Mouse (Mus musculus) neural tube, embryonic 11.5 days (tissue): ENCODE results near the gene Icam4. TPM values are rescaled to one million over a fixed set of nuclear protein-coding genes. Genes with fewer than 3 reads are reported as not detected.
"Not testable (repeated sequence)": the region's sequence is repeated elsewhere in the genome, so short reads cannot be mapped to it uniquely, and the experiment has no call there.

Experiments used
- ATAC-seq: fragments of 200-750 bp; cut with Nextera tagmentation; 2 replicates; pipeline ENCODE4 v1.8.0; 2017; ENCODE audit warnings: moderate number of reproducible peaks, mild to moderate bottlenecking, moderate TSS enrichment, moderate library complexity; ENCODE audit not compliant: insufficient read depth, low FRiP score, low TSS enrichment
- DNase-seq: peaks from one replicate; pipeline ENCODE4 v3.0.0-alpha.2; 2015; ENCODE audit warnings: low spot score
- H3K27ac ChIP-seq: fragments of 300-500 bp; sonication (generic); 2 replicates; pipeline ENCODE4 v1.5.1; 2014; ENCODE audit warnings: low read depth, mild to moderate bottlenecking, low read length
- H3K27me3 ChIP-seq: fragments of 300-500 bp; sonication (generic); 2 replicates; pipeline ENCODE4 v1.6.1; 2014; ENCODE audit warnings: mild to moderate bottlenecking, low read length, mixed read lengths; ENCODE audit not compliant: control insufficient read depth, insufficient read depth
- H3K36me3 ChIP-seq: fragments of 300-500 bp; sonication (generic); 2 replicates; pipeline ENCODE4 v1.6.1; 2014; ENCODE audit warnings: mild to moderate bottlenecking, low read length, moderate library complexity, mixed read lengths; ENCODE audit not compliant: control insufficient read depth, insufficient read depth
- H3K4me1 ChIP-seq: fragments of 300-500 bp; sonication (generic); 2 replicates; pipeline ENCODE4 v1.6.1; 2014; ENCODE audit warnings: low read length, mixed read lengths; ENCODE audit not compliant: control insufficient read depth, insufficient read depth
- H3K4me2 ChIP-seq: fragments of 300-500 bp; sonication (generic); 2 replicates; pipeline ENCODE4 v1.6.1; 2014; ENCODE audit warnings: low read depth, mild to moderate bottlenecking, moderate library complexity
- H3K4me3 ChIP-seq: fragments of 300-500 bp; sonication (generic); 2 replicates; pipeline ENCODE4 v1.5.1; 2014; ENCODE audit warnings: low read depth, low read length
- H3K9ac ChIP-seq: fragments of 300-500 bp; sonication (generic); 2 replicates; pipeline ENCODE4 v1.6.1; 2014; ENCODE audit warnings: mild to moderate bottlenecking, low read length
- H3K9me3 ChIP-seq: fragments of 300-500 bp; sonication (generic); 2 replicates; pipeline ENCODE4 v1.6.1; 2016; ENCODE audit warnings: low read length; ENCODE audit not compliant: control insufficient read depth
- WGBS: fragments of 180-500 bp; shearing (Covaris S2); extraction: QIAGEN DNeasy Blood & Tissue Kit; methylation state at CpG from one replicate; pipeline ENCODE4 v1.1.7; 2014; 5-methylcytosine and 5-hydroxymethylcytosine counted together
- polyA plus RNA-seq: library from polyadenylated mRNA; unstranded; fragments of >200 nt; fragmentation: Nextera tagmentation; extraction: Ambion mirVana; gene quantifications from 2 replicates; pipeline ENCODE4 v1.2.1, GENCODE M21; 2014

Icam4 gene
- polyA plus RNA-seq, 1 experiment from 2014 or later, result 5.8 TPM

DNA sequence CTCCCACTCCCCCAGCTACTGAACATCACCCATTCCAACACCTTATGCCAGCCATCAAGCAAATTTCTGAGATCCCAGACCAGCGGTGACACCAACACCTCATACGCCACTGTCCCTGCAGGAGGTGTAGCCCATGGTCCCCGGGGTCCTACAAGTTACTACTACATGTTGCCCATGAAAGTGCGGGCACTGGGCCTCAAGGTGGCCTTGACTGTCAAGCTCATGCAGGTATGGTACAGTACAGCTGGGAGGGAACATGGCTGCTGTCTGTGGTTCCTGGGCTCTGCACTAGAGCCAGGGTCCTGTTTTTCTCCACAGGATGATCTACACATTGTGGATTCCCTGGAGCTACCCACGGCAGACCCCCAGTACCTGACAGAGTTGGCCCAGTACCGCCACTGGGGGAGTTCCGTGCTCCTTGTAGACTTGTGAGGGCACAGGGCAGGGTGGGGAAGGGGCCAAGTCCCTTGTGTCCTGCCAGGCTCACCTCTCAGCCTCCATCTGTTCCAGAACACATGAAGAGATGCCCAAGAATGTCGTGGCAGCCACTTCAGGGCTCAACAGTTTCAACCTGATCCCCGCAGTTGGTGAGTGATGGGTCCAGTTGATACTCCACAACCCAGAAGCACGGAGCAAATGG lies 21.7 kb upstream of the Icam4 start:
- Histone ChIP-seq H3K4me2 (no peak overlapping the region), H3K4me3 (no peak overlapping the region), H3K27ac (no peak overlapping the region), H3K9me3 (no peaks in the 10 kb centered on the region), H3K36me3 (peaks cover 9% of the 10 kb centered on the region), H3K4me1 (no peaks in the 10 kb centered on the region), H3K9ac (no peak overlapping the region), H3K27me3 (no peaks in the 10 kb centered on the region)
- DNase-seq (peak; percentile 5), ATAC-seq (no peak)
- WGBS, result 90% methylated on average over 10 of the region's 10 CpGs

DNA sequence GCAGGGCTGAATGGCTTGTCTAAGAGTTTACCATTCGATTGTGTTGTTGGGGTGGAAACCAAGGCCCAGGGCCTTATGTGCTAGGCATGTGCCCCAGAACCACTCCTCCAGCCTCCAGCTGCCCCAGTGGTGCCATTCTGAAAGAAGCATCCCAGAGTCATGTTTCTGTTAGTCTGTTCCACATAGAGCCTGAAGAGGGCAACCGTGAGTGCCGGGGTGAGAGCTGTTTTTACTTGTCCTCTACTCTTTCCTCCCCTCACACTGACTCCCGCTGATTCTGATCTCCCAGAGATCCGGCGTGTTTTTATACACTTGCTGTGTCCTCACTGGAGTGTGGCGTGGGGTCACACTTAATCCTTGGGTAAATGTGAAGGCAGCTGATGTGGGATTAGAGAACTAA lies 21.2 kb upstream of the Icam4 start:
- no peaks in the 10 kb centered on the region for H3K9me3 ChIP-seq
- DNase-seq (peak; percentile 8), ATAC-seq (no peak)
- H3K9ac ChIP-seq, result no peak overlapping the region
- no peaks in the 10 kb centered on the region for H3K27me3 ChIP-seq
- peaks cover 9% of the 10 kb centered on the region for H3K36me3 ChIP-seq
- no peak overlapping the region for H3K4me3 ChIP-seq
- no peaks in the 10 kb centered on the region for H3K4me1 ChIP-seq
- no peak overlapping the region for H3K4me2 ChIP-seq
- 89% methylated on average over 7 of the region's 7 CpGs for WGBS
- no peak overlapping the region for H3K27ac ChIP-seq

GRCm38 (mm10) chr9:21010362-21010761 lies 18.8 kb upstream of the Icam4 start:
- peaks cover 2% of the 10 kb centered on the region; the same call in 1 of the 2 replicates for H3K4me1 ChIP-seq
- peaks cover 9% of the 10 kb centered on the region for H3K36me3 ChIP-seq
- H3K9me3 ChIP-seq, result no peaks in the 10 kb centered on the region
- H3K9ac ChIP-seq, result no peak overlapping the region
- DNase-seq (peak; percentile 6), ATAC-seq (no peak)
- peaks cover 14% of the 10 kb centered on the region for H3K27me3 ChIP-seq
- H3K27ac ChIP-seq, result no peak overlapping the region
- no peak overlapping the region for H3K4me3 ChIP-seq
- no peak overlapping the region for H3K4me2 ChIP-seq
- 74% methylated on average over 2 of the region's 2 CpGs for WGBS

DNA sequence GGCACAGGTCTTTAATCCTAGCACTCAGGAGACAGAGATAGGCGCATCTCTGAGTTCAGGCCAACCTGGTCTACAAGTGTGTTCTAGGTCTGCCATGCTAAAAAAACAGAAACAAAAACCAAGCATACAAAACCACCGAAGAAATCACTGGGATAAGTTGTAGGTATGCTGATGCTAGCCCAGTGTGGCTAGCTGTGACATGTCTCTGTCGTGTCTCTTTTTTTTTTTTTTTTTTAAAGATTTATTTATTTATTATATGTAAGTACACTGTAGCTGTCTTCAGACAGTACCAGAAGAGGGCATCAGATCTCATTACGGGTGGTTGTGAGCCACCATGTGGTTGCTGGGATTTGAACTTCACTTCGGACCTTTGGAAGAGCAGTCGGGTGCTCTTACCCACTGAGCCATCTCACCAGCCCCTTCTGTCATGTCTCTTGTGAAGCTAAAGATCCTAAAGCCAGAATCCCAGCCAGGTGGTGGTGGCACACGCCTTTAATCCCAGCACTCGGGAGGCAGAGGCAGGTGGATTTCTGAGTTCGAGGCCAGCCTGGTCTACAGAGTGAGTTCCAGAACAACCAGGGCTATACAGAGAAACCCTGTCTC lies 18.1 kb upstream of the Icam4 start:
- not testable (repeated sequence) for H3K9me3 ChIP-seq, H3K4me2 ChIP-seq, H3K9ac ChIP-seq, H3K27ac ChIP-seq, ATAC-seq, H3K4me3 ChIP-seq, H3K4me1 ChIP-seq, H3K36me3 ChIP-seq
- 76% methylated on average over 9 of the region's 9 CpGs for WGBS
- peaks cover 21% of the 10 kb centered on the region for H3K27me3 ChIP-seq
- DNase-seq, result peak; percentile 5

DNA sequence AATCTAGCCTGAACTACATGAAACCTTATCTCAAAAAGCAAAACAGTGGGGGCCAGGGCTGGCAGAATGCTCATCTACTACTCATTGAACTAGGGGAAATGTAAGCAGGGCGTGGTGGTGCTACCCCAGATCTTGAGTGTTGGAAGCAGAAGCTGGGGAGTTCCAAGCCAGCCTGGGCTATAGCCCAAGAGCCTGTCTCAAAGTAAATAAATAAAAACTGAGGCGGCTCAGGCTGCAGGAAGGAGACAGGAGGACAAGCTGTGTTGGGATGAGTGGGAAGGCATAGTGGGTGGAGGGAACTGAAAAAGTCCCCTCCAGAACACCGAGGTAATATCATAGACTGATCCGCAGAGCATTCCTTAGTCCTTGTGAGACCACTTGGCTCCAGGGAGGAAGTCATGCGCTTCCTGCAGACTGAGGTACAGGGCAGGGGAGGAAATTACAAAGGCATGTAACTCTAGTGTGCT lies 17.3 kb upstream of the Icam4 start:
- WGBS, result 59% methylated on average over 5 of the region's 5 CpGs
- Histone ChIP-seq H3K4me2 (no peak overlapping the region), H3K9me3 (no peaks in the 10 kb centered on the region), H3K27ac (no peak overlapping the region), H3K27me3 (peaks cover 29% of the 10 kb centered on the region), H3K9ac (no peak overlapping the region), H3K36me3 (peaks cover 6% of the 10 kb centered on the region), H3K4me3 (no peak overlapping the region), H3K4me1 (peaks cover 6% of the 10 kb centered on the region; the same call in 1 of the 2 replicates)
- DNase-seq (peak; percentile 9), ATAC-seq (no peak)

GRCm38 (mm10) chr9:21012368-21012767 lies 16.8 kb upstream of the Icam4 start:
- Histone ChIP-seq H3K4me3 (no peak overlapping the region), H3K4me1 (peaks cover 6% of the 10 kb centered on the region; the same call in 1 of the 2 replicates), H3K36me3 (peaks cover 5% of the 10 kb centered on the region), H3K9me3 (no peaks in the 10 kb centered on the region), H3K4me2 (no peak overlapping the region), H3K9ac (no peak overlapping the region), H3K27me3 (peaks cover 34% of the 10 kb centered on the region), H3K27ac (no peak overlapping the region)
- ATAC-seq (no peak), DNase-seq (no peak)
- 52% methylated on average over 1 of the region's 1 CpGs for WGBS

DNA sequence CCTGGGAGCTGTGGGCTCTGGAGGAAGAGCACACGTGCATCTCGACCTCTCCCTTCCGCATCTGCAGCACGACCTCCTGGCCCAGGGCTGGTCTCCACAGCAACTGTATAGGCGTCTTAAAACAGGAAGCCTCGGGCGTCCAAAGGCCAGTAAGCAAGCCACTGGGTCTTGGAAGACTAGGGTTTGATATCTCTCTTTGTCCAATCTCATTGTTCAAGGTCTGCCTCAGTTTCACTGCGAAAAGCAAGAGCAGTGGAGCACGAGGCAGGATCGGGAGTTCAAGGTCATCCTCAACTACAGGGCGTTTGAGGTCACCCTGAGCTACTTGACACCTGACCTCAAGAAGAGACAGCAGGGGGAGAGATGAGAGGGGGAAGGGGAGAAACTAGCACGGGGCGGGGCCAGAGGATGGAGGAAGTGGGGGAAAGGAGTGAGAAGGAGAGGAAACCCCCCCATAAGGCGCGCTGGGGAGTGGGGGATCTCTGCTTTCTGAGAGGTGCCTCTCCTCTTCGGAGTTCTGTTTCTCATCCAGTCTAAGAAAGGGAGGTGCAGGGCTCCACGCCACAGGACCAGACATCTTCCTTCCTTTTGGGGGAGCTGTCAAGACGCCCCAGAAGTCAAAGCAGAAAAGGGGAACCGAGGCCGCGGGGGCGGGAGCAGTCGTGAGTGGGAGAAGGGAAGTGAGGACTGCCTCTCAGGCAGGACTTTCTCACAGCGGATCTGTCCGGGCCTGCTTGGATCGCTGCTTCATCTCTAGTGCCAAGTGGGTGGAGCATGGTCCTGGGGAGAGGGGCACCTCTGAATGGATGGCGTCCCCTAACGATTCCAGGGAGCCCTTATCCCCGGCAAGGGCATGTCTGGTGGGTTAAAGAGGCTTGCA lies 14.2 kb upstream of the Icam4 start:
- Histone ChIP-seq H3K9me3 (no peaks in the 10 kb centered on the region), H3K27ac (no peak overlapping the region), H3K9ac (no peak overlapping the region), H3K4me2 (peak overlapping the region; percentile 35; the same call in 1 of the 2 replicates), H3K4me1 (peaks cover 6% of the 10 kb centered on the region; the same call in 1 of the 2 replicates), H3K4me3 (peak overlapping the region; percentile 20; the same call in 1 of the 2 replicates), H3K27me3 (peaks cover 43% of the 10 kb centered on the region), H3K36me3 (no peaks in the 10 kb centered on the region)
- WGBS, result 2% methylated on average over 29 of the region's 29 CpGs
- ATAC-seq (no peak), DNase-seq (no peak)

DNA sequence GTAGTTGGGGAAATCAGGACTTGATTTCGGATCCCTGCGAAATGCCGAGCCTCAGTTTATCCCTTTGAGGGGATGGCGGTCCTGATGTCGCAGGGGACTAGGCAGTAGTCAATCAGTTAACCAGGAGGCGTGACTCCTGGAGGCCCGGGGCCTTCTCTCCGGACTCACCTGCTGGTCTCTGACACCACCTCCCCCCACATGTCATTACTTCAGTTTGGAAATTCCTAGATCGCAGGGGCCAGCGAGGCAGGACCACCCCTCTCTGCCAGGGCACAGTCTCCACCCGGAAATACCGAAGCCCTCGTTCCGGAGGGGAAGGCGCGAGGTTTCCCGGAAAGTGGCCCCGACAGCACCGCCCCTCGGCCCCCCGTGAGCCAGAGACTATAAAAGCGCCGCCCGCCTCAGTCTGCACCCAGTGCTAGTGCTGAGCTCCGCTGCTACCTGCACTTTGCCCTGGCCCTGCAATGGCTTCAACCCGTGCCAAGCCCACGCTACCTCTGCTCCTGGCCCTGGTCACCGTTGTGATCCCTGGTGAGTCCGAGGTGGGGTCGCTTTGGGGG lies 13.5 kb upstream of the Icam4 start, which contains the start of gene Icam1:
TSS of gene Icam1 (plus strand) at position 415 of the 560 bp plus-strand sequence.
- peaks cover 43% of the 10 kb centered on the region for H3K27me3 ChIP-seq
- peak within 1 kb of the TSS; percentile 35; the same call in 1 of the 2 replicates for H3K4me2 ChIP-seq
- DNase-seq, result no peak
- H3K9me3 ChIP-seq, result no peaks in the 10 kb centered on the region
- no peaks in the 10 kb centered on the region for H3K36me3 ChIP-seq
- peak within 1 kb of the TSS; percentile 20 for H3K4me3 ChIP-seq
- peaks cover 6% of the 10 kb centered on the region; the same call in 1 of the 2 replicates for H3K4me1 ChIP-seq
- no peak for ATAC-seq
- no peak within 1 kb of the TSS; the same call in 1 of the 2 replicates for H3K9ac ChIP-seq
- under 1% methylated on average over 30 of the region's 30 CpGs for WGBS
- H3K27ac ChIP-seq, result 0 out of 2 replicates have a peak within 1 kb of the TSS, but pooled peaks have one; percentile 6
